8 mouse cellular contexts compared by ENCODE assay signal in the genomic region with DNA sequence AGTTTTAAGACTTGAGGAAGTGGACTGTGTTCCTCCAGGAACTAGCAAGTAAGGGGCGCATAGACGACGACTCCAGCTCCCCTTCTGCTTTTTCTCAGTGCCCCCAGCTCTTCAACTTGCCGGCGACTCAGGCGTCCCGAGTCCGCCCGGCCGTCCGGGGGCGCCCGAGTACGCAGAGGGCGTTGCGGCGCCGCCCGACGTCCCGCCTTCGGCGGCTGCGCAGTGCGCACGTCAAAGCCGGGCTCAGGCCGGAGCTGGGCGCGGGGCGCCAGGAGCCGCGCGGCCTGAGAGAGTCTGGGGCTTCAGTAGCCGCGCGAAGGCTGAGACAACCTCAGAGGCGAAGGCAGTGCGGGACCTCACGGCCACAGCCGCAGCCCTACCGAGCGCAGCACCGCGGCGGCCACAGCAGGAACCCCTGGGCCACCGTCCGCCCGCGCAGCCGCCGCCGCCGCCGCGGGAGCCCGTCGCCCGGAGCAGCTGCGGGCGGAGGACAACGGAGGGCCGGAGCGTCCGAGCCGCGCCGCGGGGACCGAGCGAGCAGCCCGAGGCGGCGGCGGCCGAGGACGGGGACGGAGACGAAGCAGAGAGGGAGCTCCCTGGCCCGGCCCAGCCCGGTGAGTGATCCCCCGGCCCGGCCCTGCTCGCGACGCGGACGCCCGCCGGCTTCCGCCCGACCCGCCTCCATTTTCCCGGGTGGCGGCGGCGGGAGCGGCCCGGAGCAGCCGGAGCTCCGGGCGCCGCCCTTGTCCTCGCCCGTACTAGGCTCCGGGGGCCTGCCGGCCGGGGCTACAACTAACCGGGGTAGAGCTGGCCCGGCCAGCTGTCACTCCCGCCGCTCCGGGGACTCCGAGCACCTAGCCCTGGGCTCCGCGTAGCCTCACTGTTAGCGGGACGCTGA. TPM values are rescaled to one million over a fixed set of nuclear protein-coding genes. Genes with fewer than 3 reads are reported as not detected.
DNase-seq lines count a peak whose midpoint lies in the region; ATAC-seq and TF ChIP-seq lines count a peak whose summit lies in the region.

A gene (plus strand): TSS at position 234 of the 898 bp plus-strand sequence.

- H3K9me3 ChIP-seq in hindbrain, embryonic 10.5 days = no peaks in the 10 kb centered on the region
- no peaks in the 10 kb centered on the region for H3K9me3 ChIP-seq in lung, postnatal 0 days (ENCODE audit: low read length)

- under 1% methylated on average over 117 of the region's 118 CpGs for WGBS in hindbrain, embryonic 10.5 days
- WGBS in lung, postnatal 0 days = 1% methylated on average over 72 of the region's 118 CpGs

- H3K4me1 ChIP-seq in hindbrain, embryonic 10.5 days (replicated peaks) = peaks cover 24% of the 10 kb centered on the region
- H3K4me1 ChIP-seq in lung, postnatal 0 days (ENCODE audit: insufficient read depth, low read depth, low read length) = peaks cover 4% of the 10 kb centered on the region; the same call in 1 of the 2 replicates

- peak; percentile 75 for TF ChIP-seq CTCF in lung, postnatal 0 days (IDR thresholded peaks at IDR 0.05)

- DNase-seq in MEL-GATA-1-ER (ENCODE audit: extremely low read depth, low read depth) = peak; percentile 76
- peak; percentile 81 for DNase-seq in cerebellum, adult 8-10 months
- DNase-seq in hindbrain, embryonic 10.5 days (ENCODE audit: low spot score) = peak; percentile 86
- DNase-seq in layer of hippocampus, adult 9-11 months = peak; percentile 87
- peak; percentile 94 for DNase-seq in lung, postnatal 0 days (ENCODE audit: low spot score)
- DNase-seq in ovary, postnatal 14 days (ENCODE audit: low spot score) = peak; percentile 86
- peak; percentile 93 for DNase-seq in thymus, postnatal 14 days

- peaks cover 17% of the 10 kb centered on the region for H3K36me3 ChIP-seq in hindbrain, embryonic 10.5 days
- 0 out of 2 replicates have a peak, but pooled peaks cover 3% of the 10 kb centered on the region for H3K36me3 ChIP-seq in lung, postnatal 0 days (ENCODE audit: insufficient read depth, low read length)

- H3K27me3 ChIP-seq in hindbrain, embryonic 10.5 days (ENCODE audit: insufficient read depth, poor library complexity, severe bottlenecking) = no peaks in the 10 kb centered on the region
- H3K27me3 ChIP-seq in lung, postnatal 0 days (replicated peaks; ENCODE audit: insufficient read depth, low read length) = no peaks in the 10 kb centered on the region

- peak within 1 kb of the TSS; percentile 66 for H3K4me2 ChIP-seq in lung, postnatal 0 days (replicated peaks; ENCODE audit: low read depth, low read length)

- TF ChIP-seq EP300 in lung, postnatal 0 days (IDR thresholded peaks at IDR 0.05) = no peak

- peak within 1 kb of the TSS; percentile 97 for H3K27ac ChIP-seq in hindbrain, embryonic 10.5 days
- peak within 1 kb of the TSS; percentile 98 for H3K27ac ChIP-seq in lung, postnatal 0 days (ENCODE audit: low read length)

- peak within 1 kb of the TSS; percentile 98 for H3K4me3 ChIP-seq in hindbrain, embryonic 10.5 days
- H3K4me3 ChIP-seq in lung, postnatal 0 days (ENCODE audit: low read depth, low read length) = peak within 1 kb of the TSS; percentile 99

- H3K9ac ChIP-seq in lung, postnatal 0 days (replicated peaks; ENCODE audit: low read depth) = peak within 1 kb of the TSS; percentile 99

- ATAC-seq in frontal cortex, adult (ENCODE audit: low TSS enrichment) = peak; percentile 96
- ATAC-seq in lung, postnatal 0 days = peak; percentile 95

RNA-seq across cellular contexts. Expression of the gene that starts here (rescaled TPM):
- polyA plus RNA-seq in hindbrain, embryonic 10.5 days (2016; fragmentation: Nextera tagmentation; extraction: Ambion mirVana) = 41.7 and 43.1 TPM in 2 replicates
- 37.3 and 37.7 TPM in 2 replicates for polyA plus RNA-seq in lung, postnatal 0 days (2015; fragmentation: Nextera tagmentation; extraction: Ambion mirVana)

Comparison
In these comparisons a context has a peak if more than half of its experiments do, and no peak if none do; other contexts are left out.
1. Peak in every context shown above with its lines: DNase-seq, ATAC-seq, H3K4me3 ChIP-seq and H3K27ac ChIP-seq.